Mouse (Mus musculus) intestine, postnatal 0 days (tissue): ENCODE measurements around the gene Ackr2. TPM values are rescaled to one million over a fixed set of nuclear protein-coding genes. Genes with fewer than 3 reads are reported as not detected.

Experiments used
- ATAC-seq: fragments of 200-750 bp; cut with Nextera tagmentation; 2 replicates; pipeline ENCODE4 v1.8.0; 2017; ENCODE audit warnings: mild to moderate bottlenecking, moderate TSS enrichment, moderate library complexity
- H3K27ac ChIP-seq: fragments of 300-500 bp; sonication (generic); 2 replicates; pipeline ENCODE4 v1.5.1; 2014; ENCODE audit warnings: mild to moderate bottlenecking, low read depth, low read length, moderate library complexity
- H3K27me3 ChIP-seq: fragments of 300-500 bp; sonication (generic); replicated peaks from 2 replicates; pipeline ENCODE4 v1.6.1; 2014; ENCODE audit warnings: low read length, mixed read lengths; ENCODE audit not compliant: control insufficient read depth, insufficient read depth
- H3K36me3 ChIP-seq: fragments of 300-500 bp; sonication (generic); 2 replicates; pipeline ENCODE4 v1.6.1; 2014; ENCODE audit warnings: mild to moderate bottlenecking, moderate library complexity; ENCODE audit not compliant: control insufficient read depth, insufficient read depth
- H3K4me1 ChIP-seq: fragments of 300-500 bp; sonication (generic); replicated peaks from 2 replicates; pipeline ENCODE4 v1.6.1; 2014; ENCODE audit warnings: antibody characterized with exemption, low read length, mixed read lengths; ENCODE audit not compliant: control insufficient read depth, insufficient read depth
- H3K4me2 ChIP-seq: fragments of 300-500 bp; sonication (generic); replicated peaks from 2 replicates; pipeline ENCODE4 v1.6.1; 2014; ENCODE audit warnings: low read depth, mild to moderate bottlenecking, moderate library complexity
- H3K4me3 ChIP-seq: fragments of 300-500 bp; sonication (generic); 2 replicates; pipeline ENCODE4 v1.5.1; 2014; ENCODE audit warnings: low read depth, low read length
- H3K9ac ChIP-seq: fragments of 300-500 bp; sonication (generic); 2 replicates; pipeline ENCODE4 v1.6.1; 2014; ENCODE audit warnings: mild to moderate bottlenecking, low read depth, low read length
- H3K9me3 ChIP-seq: fragments of 300-500 bp; sonication (generic); 2 replicates; pipeline ENCODE4 v1.6.1; 2016; ENCODE audit warnings: mixed run types; ENCODE audit not compliant: control insufficient read depth
- CTCF ChIP-seq: sonication (generic); IDR thresholded peaks from 2 replicates; pipeline ENCODE4 v1.5.1; 2016; ENCODE audit warnings: low read depth, mild to moderate bottlenecking, control low read depth, antibody characterized with exemption, moderate library complexity
- WGBS: fragments of 180-500 bp; shearing (Covaris S2); extraction: QIAGEN DNeasy Blood & Tissue Kit; methylation state at CpG from one replicate; pipeline ENCODE4 v1.1.7; 2014; 5-methylcytosine and 5-hydroxymethylcytosine counted together
- polyA plus RNA-seq: library from polyadenylated mRNA; unstranded; fragments of >200 nt; fragmentation: Nextera tagmentation; extraction: Ambion mirVana; gene quantifications from 2 replicates; pipeline ENCODE4 v1.2.1, GENCODE M21; 2015

Gene Ackr2
- polyA plus RNA-seq, 1 experiment from 2014 or later: 1.1 TPM

DNA sequence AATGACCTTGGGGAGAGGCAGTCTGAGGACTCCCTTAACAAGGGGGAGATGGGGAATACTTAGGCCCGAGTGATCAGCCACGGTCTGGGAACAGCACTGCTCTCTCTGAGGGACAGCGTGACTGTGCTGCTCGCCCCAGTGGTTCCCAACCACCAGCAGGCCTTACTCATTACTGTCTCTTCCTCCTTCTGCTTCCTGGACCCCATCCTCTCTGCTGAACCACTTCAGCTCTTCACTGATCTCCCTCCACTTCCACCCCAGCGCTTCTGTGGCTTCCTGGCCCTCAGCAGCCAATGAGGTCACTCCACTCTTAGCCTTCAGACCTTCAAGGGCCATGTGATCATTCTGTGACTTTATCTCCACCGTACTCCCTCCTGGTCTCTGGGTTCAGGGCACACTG lies 11.5 kb downstream of the Ackr2 start:
- no peak for ATAC-seq
- Histone ChIP-seq H3K4me2 (no peak overlapping the region), H3K9me3 (no peaks in the 10 kb centered on the region), H3K36me3 (no peaks in the 10 kb centered on the region), H3K4me3 (no peak overlapping the region), H3K9ac (no peak overlapping the region), H3K4me1 (no peaks in the 10 kb centered on the region), H3K27ac (no peak overlapping the region), H3K27me3 (0 out of 2 replicates have a peak, but pooled peaks cover 2% of the 10 kb centered on the region)
- no peak for TF ChIP-seq CTCF
- 75% methylated on average over 6 of the region's 6 CpGs for WGBS

DNA sequence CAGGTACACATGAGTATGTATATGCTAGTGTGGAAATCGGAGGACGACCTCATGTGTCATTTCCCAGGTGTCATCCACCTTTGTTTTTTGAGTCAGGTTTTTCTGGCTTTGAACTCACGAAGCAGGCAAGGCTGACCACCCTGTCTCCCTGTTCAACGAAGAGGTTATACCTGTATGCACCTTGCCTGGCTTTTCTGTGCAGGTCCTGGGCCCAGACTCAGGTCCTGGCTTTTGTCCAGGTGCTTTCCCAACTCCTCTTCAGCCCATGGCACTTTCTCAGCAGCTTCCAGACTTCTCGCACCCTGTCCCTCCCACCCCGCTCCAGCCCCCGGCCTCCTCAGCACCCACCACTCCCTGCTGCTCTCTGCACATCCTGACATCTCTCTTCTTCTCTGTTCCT lies 13.0 kb downstream of the Ackr2 start:
- no peak overlapping the region for H3K27ac ChIP-seq
- no peak overlapping the region for H3K4me3 ChIP-seq
- H3K9me3 ChIP-seq: no peaks in the 10 kb centered on the region
- H3K4me2 ChIP-seq: no peak overlapping the region
- TF ChIP-seq CTCF: no peak
- H3K36me3 ChIP-seq: no peaks in the 10 kb centered on the region
- WGBS: 84% methylated on average over 7 of the region's 7 CpGs
- H3K9ac ChIP-seq: no peak overlapping the region
- H3K27me3 ChIP-seq: 0 out of 2 replicates have a peak, but pooled peaks cover 3% of the 10 kb centered on the region
- H3K4me1 ChIP-seq: no peaks in the 10 kb centered on the region
- ATAC-seq: no peak

- Histone ChIP-seq H3K4me1 (no peaks in the 10 kb centered on the region), H3K4me2 (no peak overlapping the region), H3K36me3 (no peaks in the 10 kb centered on the region), H3K9ac (no peak overlapping the region), H3K9me3 (no peaks in the 10 kb centered on the region), H3K4me3 (no peak overlapping the region), H3K27ac (no peak overlapping the region), H3K27me3 (0 out of 2 replicates have a peak, but pooled peaks cover 3% of the 10 kb centered on the region)
- 84% methylated on average over 4 of the region's 4 CpGs for WGBS
- no peak for ATAC-seq
- TF ChIP-seq CTCF: no peak
Observed at GRCm38 (mm10) chr9:121912786-121913185, 14.6 kb downstream of the Ackr2 start.

GRCm38 (mm10) chr9:121914226-121914757 lies 16.1 kb downstream of the Ackr2 start:
- H3K4me3 ChIP-seq: no peak overlapping the region
- H3K36me3 ChIP-seq: no peaks in the 10 kb centered on the region
- H3K4me1 ChIP-seq: no peaks in the 10 kb centered on the region
- no peak overlapping the region for H3K27ac ChIP-seq
- H3K27me3 ChIP-seq: 0 out of 2 replicates have a peak, but pooled peaks cover 3% of the 10 kb centered on the region
- no peak overlapping the region for H3K9ac ChIP-seq
- TF ChIP-seq CTCF: no peak
- no peaks in the 10 kb centered on the region for H3K9me3 ChIP-seq
- no peak overlapping the region for H3K4me2 ChIP-seq
- ATAC-seq: no peak
- WGBS: 78% methylated on average over 8 of the region's 8 CpGs

DNA sequence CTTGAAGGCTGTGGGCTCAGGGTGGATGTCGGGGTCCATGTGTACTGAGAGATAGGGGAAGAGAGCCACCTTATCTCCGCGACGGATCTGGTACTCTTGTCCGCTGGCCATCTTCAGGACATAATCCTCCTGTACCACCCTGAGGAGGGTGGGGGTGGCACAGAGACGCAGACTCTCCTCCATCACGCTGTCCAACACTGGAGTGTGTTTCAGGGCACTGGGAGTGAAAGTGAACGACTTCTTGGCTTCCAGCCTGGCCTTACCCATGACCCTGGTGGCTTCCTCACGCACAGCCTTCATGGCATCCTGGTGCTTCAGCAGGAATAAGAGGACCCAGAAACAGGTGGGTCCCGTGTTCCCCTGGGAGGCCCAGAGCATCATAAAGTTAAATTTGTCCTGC lies 16.9 kb downstream of the Ackr2 start:
- no peak for ATAC-seq
- Histone ChIP-seq H3K4me3 (no peak overlapping the region), H3K9me3 (no peaks in the 10 kb centered on the region), H3K27ac (no peak overlapping the region), H3K4me1 (no peaks in the 10 kb centered on the region), H3K36me3 (no peaks in the 10 kb centered on the region), H3K27me3 (0 out of 2 replicates have a peak, but pooled peaks cover 3% of the 10 kb centered on the region), H3K4me2 (no peak overlapping the region), H3K9ac (no peak overlapping the region)
- no peak for TF ChIP-seq CTCF
- 86% methylated on average over 10 of the region's 10 CpGs for WGBS

DNA sequence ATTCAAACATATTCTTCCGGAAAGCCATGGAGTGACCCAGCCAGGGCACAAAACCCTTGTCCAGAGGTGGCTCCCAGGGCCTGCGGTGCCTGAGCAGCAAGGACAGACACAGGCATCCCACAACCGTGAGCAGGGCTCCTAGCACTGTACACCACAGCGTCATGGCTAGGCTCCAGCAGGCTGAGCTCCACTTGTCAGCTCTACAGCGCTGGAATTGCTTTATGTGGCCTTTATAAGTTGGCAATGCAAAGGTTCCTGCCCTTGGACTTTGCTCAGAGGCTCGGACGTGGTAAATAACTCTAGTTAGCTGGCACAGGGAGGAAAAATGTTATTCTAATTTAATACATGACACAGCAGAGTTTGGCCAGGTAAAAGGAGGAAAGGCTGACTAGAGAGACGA lies 17.9 kb downstream of the Ackr2 start, which contains the start of gene Cyp8b1:
Gene Cyp8b1, minus strand, starts transcription at position 204 of the 400 bp plus-strand sequence.
- peak; percentile 20; the same call in 1 of the 2 replicates for TF ChIP-seq CTCF
- H3K9ac ChIP-seq: no peak within 1 kb of the TSS
- no peaks in the 10 kb centered on the region for H3K36me3 ChIP-seq
- peak; percentile 84 for ATAC-seq
- no peaks in the 10 kb centered on the region for H3K4me1 ChIP-seq
- no peak within 1 kb of the TSS for H3K4me3 ChIP-seq
- H3K9me3 ChIP-seq: no peaks in the 10 kb centered on the region
- no peak within 1 kb of the TSS; the same call in 1 of the 2 replicates for H3K4me2 ChIP-seq
- H3K27ac ChIP-seq: no peak within 1 kb of the TSS
- H3K27me3 ChIP-seq: 0 out of 2 replicates have a peak, but pooled peaks cover 3% of the 10 kb centered on the region
- WGBS: 45% methylated on average over 8 of the region's 8 CpGs
